Mouse (Mus musculus): Measurements from ENCODE around the gene H2-DMa.

H2-DMa gene

DNA sequence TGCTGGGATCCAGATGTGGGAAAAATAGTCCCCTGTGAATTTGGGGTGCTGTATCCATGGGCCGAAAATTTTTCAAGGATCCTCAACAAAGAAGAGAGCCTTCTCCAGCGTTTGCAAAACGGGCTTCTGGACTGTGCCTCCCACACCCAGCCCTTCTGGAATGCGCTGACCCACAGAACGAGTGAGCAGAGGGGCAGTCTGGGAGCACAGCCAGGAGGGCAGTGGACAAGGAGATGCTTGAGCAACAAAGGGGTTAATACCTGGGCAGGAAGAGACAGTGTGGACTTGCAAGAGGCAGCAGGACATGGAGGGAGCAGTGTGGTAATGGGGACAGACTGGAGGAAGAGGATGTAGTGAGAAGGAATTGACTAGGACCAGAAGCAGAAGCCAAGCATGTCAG, 36.2 kb downstream of the H2-DMa start:
- no peak for DNase-seq (ENCODE audit: low spot score)

- DNase-seq (ENCODE audit: low spot score), result no peak
Measured at GRCm38 (mm10) chr17:34164202-34164895, 45.0 kb downstream of the H2-DMa start.

- DNase-seq (ENCODE audit: low spot score), result no peak
Measured at GRCm38 (mm10) chr17:34165033-34165730, 45.8 kb downstream of the H2-DMa start.

GRCm38 (mm10) chr17:34169279-34169678, 49.9 kb downstream of the H2-DMa start:
- DNase-seq (ENCODE audit: low spot score), result peak; percentile 13

GRCm38 (mm10) chr17:34170487-34170876, 51.1 kb downstream of the H2-DMa start:
- DNase-seq (ENCODE audit: low spot score), result no peak

DNA sequence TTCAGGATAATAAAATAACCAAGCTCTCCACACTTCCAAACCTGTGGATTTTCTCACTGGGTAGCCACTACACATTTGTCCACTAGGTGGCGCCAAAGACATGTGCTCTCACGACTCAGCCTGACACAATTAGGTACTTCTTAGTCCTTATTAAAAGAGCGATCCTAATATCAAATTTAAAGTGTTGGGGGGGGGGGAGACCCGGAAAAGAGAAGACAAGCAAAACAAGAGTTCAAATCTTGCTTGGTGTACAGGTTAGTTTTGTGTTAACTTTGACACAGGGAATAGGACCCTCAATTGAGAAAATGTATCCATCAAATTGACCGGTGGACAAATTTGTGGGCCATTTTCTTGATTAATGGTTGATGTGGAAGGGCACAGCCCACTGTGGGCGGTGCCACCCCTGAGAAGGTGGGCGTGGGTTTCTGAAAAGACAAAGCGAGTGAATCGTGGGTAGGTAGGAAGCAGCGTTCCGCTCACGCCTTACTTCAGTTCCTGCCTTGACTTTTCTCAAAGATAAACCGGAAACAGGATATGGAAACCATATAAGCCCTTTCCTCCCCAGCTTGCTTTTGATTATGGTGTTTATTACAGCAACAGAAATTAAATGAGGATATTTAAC, 51.6 kb downstream of the H2-DMa start:
- DNase-seq (ENCODE audit: low spot score), result peak; percentile 84

GRCm38 (mm10) chr17:34172528-34172927, 53.2 kb downstream of the H2-DMa start:
- no peak for DNase-seq (ENCODE audit: low spot score)

DNA sequence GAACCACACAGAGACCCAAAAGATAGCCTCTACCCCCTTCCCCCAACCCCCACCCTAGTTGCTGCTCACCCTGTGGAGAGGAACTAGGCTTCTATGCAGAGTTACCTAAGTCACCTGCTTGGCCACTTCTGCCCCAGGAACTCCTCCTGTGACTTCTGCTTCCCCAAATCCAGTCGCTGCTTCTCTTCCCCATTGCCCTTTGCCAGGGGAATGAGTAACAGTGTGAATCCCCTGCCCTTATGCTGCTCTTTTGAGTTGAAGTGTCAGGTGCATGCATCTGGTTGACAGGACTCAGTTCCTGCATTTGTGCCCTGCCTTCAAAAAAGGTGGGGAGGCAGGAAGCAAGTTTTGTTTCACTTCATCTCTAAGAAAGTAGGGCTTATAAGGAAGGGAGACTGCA, 54.7 kb downstream of the H2-DMa start:
- no peak for DNase-seq (ENCODE audit: low spot score)

DNA sequence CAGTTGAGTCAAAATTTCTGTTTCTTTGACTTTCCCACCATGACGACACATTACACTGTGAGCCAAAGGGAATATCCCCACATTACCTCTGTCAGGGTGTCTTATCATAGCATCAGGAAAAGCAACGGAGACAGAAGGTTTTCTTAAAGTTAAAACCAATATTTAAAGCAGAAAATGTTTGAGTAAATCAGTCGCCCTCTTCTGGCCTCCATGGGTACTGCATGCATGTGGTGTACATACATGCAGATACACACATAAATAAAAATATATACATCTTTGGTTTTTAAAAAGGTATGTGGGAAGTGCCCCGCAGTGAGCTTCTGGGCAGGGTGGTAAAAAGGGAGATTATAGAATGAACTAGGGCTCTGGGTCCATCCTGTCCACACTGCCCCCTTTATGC, 57.8 kb downstream of the H2-DMa start:
- DNase-seq (ENCODE audit: low spot score), result no peak

DNA sequence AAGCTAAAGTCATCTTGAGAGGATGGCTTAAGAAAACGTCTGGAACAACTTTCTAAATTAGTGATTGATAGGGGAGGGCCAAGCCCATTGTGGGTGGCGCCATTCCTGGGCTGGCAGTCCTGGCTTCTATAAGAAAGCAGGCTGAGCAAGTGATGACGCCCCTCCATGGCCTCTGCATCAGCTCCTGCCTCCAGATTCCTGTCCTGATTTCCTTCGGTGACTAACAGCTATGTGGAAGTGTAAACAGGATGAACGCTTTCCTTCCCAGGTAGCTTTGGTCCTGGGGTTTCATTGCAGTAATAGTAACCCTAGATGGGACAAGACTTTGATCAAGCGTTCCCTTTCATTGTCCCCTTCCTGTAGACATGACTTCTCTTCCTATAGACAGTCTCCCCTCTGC, 59.7 kb downstream of the H2-DMa start:
- no peak for DNase-seq (ENCODE audit: low spot score)

GRCm38 (mm10) chr17:34179913-34180859, 60.8 kb downstream of the H2-DMa start:
- DNase-seq (ENCODE audit: low spot score), result no peak

- DNase-seq (ENCODE audit: low spot score), result no peak
Measured at GRCm38 (mm10) chr17:34183564-34184219, 64.4 kb downstream of the H2-DMa start.

DNA sequence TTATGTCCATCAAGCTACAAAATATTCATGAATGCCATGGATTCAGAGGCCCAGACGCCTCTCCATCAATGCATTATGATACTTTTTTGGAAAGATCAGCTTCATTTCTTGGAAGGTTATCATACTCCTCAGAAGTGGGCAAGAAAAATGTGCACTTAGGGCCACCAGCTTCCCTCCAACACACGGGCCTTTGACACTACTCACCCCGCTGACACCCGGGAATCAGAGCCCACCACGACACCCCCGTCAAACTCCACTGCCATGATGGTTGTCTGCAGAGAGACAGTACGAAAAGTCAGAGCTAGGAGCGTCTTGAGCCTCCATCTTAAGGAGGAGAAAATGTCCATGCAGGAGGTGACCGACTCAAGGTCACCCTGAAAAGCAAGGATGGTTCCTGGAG, 66.2 kb downstream of the H2-DMa start:
- DNase-seq (ENCODE audit: low spot score), result no peak

- no peak for DNase-seq (ENCODE audit: low spot score)
Measured at GRCm38 (mm10) chr17:34186885-34187260, 67.5 kb downstream of the H2-DMa start.

- DNase-seq (ENCODE audit: low spot score), result peak; percentile 98
Measured at GRCm38 (mm10) chr17:34187261-34187916, 68.0 kb downstream of the H2-DMa start, which contains the start of the genes Tap1 and Psmb9. Gene Tap1, plus strand, starts transcription at chr17:34187553. Gene Psmb9, minus strand, starts transcription at chr17:34187764.

DNA sequence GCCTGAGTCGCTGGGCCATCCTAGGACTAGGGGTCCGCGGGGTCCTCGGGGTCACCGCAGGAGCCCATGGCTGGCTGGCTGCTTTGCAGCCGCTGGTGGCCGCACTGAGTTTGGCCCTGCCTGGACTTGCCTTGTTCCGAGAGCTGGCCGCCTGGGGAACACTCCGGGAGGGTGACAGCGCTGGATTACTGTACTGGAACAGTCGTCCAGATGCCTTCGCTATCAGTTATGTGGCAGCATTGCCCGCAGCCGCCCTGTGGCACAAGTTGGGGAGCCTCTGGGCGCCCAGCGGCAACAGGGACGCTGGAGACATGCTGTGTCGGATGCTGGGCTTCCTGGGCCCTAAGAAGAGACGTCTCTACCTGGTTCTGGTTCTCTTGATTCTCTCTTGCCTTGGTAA, 68.7 kb downstream of the H2-DMa start:
- DNase-seq (ENCODE audit: low spot score), result no peak
